Comparison of ENCODE assay signal across 16 mouse cellular contexts in genomic region chr13:34441347-34441746, GRCm38 (mm10).
"Had no signal": no experiment of that assay in that cellular context is flagged by ENCODE, and none has a peak within 500 bp of the region (broad histone marks: within the 10 kb centered on the region; RNA-seq: fewer than 3 reads in every experiment).

No protein-coding gene starts in this region.

- H3K27me3 ChIP-seq: liver, embryonic 13.5 days; midbrain, embryonic 15.5 days; neural tube, embryonic 12.5 days; neural tube, embryonic 15.5 days had no signal

- DNase-seq: kidney, adult 2 months; kidney, postnatal 14 days; layer of hippocampus, postnatal 36 days; liver, embryonic 13.5 days; lung, embryonic 14.5 days; thymus, adult 2 months; thymus, postnatal 14 days; thymus, postnatal 4 days had no signal

- H3K4me2 ChIP-seq: liver, embryonic 13.5 days; lung, embryonic 14.5 days; midbrain, embryonic 12.5 days; midbrain, embryonic 15.5 days; neural tube, embryonic 12.5 days; neural tube, embryonic 15.5 days had no signal

- ATAC-seq: intestine, embryonic 16.5 days; lung, postnatal 0 days; midbrain, embryonic 15.5 days had no signal

- H3K27ac ChIP-seq: left cerebral cortex, adult 2 months; liver, embryonic 13.5 days; macrophage; midbrain, embryonic 12.5 days; midbrain, embryonic 15.5 days; neural tube, embryonic 12.5 days; neural tube, embryonic 15.5 days had no signal

- H3K4me1 ChIP-seq: midbrain, embryonic 15.5 days; neural tube, embryonic 15.5 days had no signal

- H3K9me3 ChIP-seq: liver, embryonic 13.5 days; midbrain, embryonic 12.5 days; midbrain, embryonic 15.5 days; neural tube, embryonic 12.5 days; neural tube, embryonic 15.5 days had no signal

- H3K4me3 ChIP-seq: left cerebral cortex, adult 2 months; liver, embryonic 13.5 days; midbrain, embryonic 12.5 days; midbrain, embryonic 15.5 days; neural tube, embryonic 12.5 days; neural tube, embryonic 15.5 days had no signal

- H3K9ac ChIP-seq: liver, embryonic 13.5 days; lung, embryonic 14.5 days; midbrain, embryonic 12.5 days; midbrain, embryonic 15.5 days; neural tube, embryonic 12.5 days had no signal

- H3K36me3 ChIP-seq: liver, embryonic 13.5 days; midbrain, embryonic 12.5 days; midbrain, embryonic 15.5 days; neural tube, embryonic 12.5 days; neural tube, embryonic 15.5 days had no signal
